Mouse (Mus musculus): ENCODE measurements around the gene Gm2696.

GRCm38 (mm10) chr10:77867546-77867945 is 53.1 kb downstream of the Gm2696 start:
- TF ChIP-seq CTCF (IDR thresholded peaks at IDR 0.05; ENCODE audit: extremely low read depth, insufficient read depth, low read length), result no peak
- no peak for TF ChIP-seq POLR2A (IDR thresholded peaks at IDR 0.05; ENCODE audit: extremely low read depth, insufficient read depth, low read length)
